Mouse (Mus musculus) testis, adult 2 months (tissue): Measurements from ENCODE around the gene Ints4. TPM values are rescaled to one million over a fixed set of nuclear protein-coding genes. Genes with fewer than 3 reads are reported as not detected.
"Not testable (repeated sequence)": the region's sequence is repeated elsewhere in the genome, so short reads cannot be mapped to it uniquely, and the experiment has no call there.

Source experiments
- H3K27ac ChIP-seq: fragments of 200-500 bp; 2 replicates; pipeline ENCODE4 v1.5.1; 2012; ENCODE audit warnings: low read depth, low read length; ENCODE audit not compliant: control insufficient read depth, insufficient read depth
- H3K27me3 ChIP-seq: fragments of 200-500 bp; 2 replicates; pipeline ENCODE4 v1.6.1; 2012; ENCODE audit warnings: mild to moderate bottlenecking, low read length, moderate library complexity; ENCODE audit not compliant: control insufficient read depth, insufficient read depth
- H3K36me3 ChIP-seq: fragments of 200-500 bp; 2 replicates; pipeline ENCODE4 v1.6.1; 2012; ENCODE audit warnings: mild to moderate bottlenecking, low read length; ENCODE audit not compliant: control insufficient read depth, insufficient read depth
- H3K4me1 ChIP-seq: fragments of 200-500 bp; 2 replicates; pipeline ENCODE4 v1.6.1; 2012; ENCODE audit warnings: low read length; ENCODE audit not compliant: control insufficient read depth, insufficient read depth
- H3K4me3 ChIP-seq: fragments of 200-500 bp; 2 replicates; pipeline ENCODE4 v1.5.1; 2012; ENCODE audit warnings: low read depth, mild to moderate bottlenecking, low read length, moderate library complexity, mixed read lengths; ENCODE audit not compliant: control insufficient read depth
- CTCF ChIP-seq: fragments of 200-500 bp; IDR thresholded peaks from 2 replicates; pipeline ENCODE4 v1.5.1; 2012; ENCODE audit warnings: low read depth, mild to moderate bottlenecking, inconsistent platforms, low read length, moderate library complexity; ENCODE audit not compliant: control insufficient read depth, insufficient read depth, insufficient replicate concordance
- POLR2A ChIP-seq: fragments of 200-500 bp; IDR thresholded peaks from 2 replicates; pipeline ENCODE4 v1.6.1; 2012; ENCODE audit warnings: low read depth, mild to moderate bottlenecking, inconsistent platforms, low read length, moderate library complexity; ENCODE audit not compliant: control insufficient read depth
- polyA plus RNA-seq: library from polyadenylated mRNA; depleted of rRNA; stranded (reverse); fragments of >200 nt; gene quantifications from 2 replicates; pipeline ENCODE4 v1.2.3, GENCODE M21; 2012; rRNA removed

Gene Ints4
- 69.6 and 78.9 TPM in 2 replicates for polyA plus RNA-seq

DNA sequence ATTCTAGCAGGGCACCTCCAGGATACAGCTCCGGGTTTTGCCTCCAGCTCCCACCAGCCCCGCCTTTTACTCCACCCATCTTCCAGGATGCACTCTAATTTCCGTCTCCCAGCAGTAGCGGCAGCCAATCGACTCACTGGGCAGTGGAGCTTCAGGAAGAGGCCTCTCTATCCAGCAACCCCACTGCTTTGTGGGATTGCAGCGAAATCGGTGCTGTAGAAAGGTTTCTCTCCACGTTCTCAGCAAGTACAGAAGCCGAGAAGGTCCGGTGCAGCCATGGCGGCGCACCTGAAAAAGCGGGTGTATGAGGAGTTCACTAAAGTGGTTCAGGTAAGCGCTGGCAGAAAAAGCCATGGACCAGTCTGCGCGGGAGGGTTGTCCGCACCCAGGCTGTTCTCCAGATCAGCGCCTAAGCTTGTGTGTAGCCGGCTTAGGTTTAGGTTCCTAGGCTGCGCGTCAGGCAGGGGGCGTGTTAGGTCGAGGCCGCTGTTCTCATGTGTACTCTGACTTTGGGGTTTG, at the start of gene Ints4:
Gene Ints4 (plus strand): TSS at position 136 of the 519 bp plus-strand sequence.
- peaks cover 3% of the 10 kb centered on the region for H3K4me1 ChIP-seq
- H3K27ac ChIP-seq: peak within 1 kb of the TSS; percentile 81
- H3K36me3 ChIP-seq: peaks cover 1% of the 10 kb centered on the region; the same call in 1 of the 2 replicates
- TF ChIP-seq CTCF: 0 out of 2 replicates have a peak, but pooled peaks have one; percentile 2
- TF ChIP-seq POLR2A: peak; percentile 71
- H3K27me3 ChIP-seq: no peaks in the 10 kb centered on the region
- peak within 1 kb of the TSS; percentile 96 for H3K4me3 ChIP-seq

DNA sequence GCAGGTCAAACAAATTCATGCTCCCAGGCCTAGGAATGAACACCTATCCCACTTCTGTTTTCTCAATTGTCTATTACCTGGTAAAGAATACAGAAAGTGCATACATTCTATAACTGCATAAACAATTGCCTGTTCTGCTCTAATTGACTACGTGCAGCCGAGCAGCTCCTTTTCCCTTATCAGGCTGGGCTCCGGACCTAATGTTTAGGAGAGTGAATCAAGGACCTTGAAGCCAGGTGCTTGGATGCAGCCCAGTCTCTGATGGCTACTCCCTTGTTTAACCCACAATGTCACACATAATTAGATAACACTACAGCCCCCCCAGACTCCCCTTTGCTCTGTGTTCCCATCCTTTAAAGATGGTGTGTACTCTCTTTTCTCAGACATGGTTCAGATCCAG, 47.2 kb upstream of the Ints4 start:
- peak overlapping the region; percentile 58 for H3K27ac ChIP-seq
- not testable (repeated sequence) for H3K36me3 ChIP-seq, H3K4me1 ChIP-seq, H3K27me3 ChIP-seq, H3K4me3 ChIP-seq

DNA sequence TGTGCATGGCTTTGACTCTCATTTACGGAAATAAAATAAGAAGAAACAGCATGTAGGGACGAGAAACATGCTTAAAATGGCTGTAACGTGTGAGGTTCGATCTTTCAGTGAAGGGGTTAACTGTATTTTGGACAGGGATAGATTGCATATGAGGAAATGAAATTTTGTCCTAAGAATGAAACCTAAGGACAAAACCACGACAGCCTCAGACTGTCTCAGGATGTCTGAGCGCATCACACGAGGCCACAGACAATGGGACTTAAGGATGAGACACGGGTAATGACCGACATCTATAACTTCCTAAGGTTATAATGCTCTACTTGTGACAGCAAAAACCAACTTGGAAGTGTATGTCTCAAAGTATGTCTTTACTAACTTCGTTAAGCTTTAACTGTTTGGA, 46.2 kb upstream of the Ints4 start:
- Histone ChIP-seq H3K4me1 (no peaks in the 10 kb centered on the region), H3K27ac (peak overlapping the region; percentile 58; the same call in 1 of the 2 replicates), H3K36me3 (no peaks in the 10 kb centered on the region), H3K27me3 (no peaks in the 10 kb centered on the region), H3K4me3 (no peak overlapping the region)
- TF ChIP-seq POLR2A: no peak
- TF ChIP-seq CTCF: no peak

DNA sequence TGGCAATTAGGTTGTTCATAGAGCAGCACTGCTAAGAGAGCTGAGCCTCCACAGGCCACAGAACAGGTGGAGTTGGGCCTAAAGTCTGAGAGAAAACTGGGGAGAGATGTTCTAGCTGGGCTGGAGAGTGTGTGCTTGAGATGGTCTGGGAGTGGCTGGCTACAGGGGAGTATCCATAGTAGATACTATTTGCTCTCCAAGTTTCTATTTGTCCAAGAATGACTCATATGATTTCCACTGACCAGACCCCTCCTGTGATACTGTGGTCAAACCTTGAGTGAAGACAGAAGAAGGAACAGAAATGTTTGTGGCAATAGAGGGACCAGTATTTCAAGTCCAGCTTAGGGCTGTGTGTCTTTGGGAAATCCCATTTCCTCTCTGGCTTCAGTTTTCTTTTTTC, 41.8 kb upstream of the Ints4 start:
- TF ChIP-seq CTCF (no peak), POLR2A (no peak)
- H3K36me3 ChIP-seq: no peaks in the 10 kb centered on the region
- H3K4me3 ChIP-seq: no peak overlapping the region
- H3K27ac ChIP-seq: no peak overlapping the region; the same call in 1 of the 2 replicates
- no peaks in the 10 kb centered on the region for H3K27me3 ChIP-seq
- no peaks in the 10 kb centered on the region for H3K4me1 ChIP-seq

DNA sequence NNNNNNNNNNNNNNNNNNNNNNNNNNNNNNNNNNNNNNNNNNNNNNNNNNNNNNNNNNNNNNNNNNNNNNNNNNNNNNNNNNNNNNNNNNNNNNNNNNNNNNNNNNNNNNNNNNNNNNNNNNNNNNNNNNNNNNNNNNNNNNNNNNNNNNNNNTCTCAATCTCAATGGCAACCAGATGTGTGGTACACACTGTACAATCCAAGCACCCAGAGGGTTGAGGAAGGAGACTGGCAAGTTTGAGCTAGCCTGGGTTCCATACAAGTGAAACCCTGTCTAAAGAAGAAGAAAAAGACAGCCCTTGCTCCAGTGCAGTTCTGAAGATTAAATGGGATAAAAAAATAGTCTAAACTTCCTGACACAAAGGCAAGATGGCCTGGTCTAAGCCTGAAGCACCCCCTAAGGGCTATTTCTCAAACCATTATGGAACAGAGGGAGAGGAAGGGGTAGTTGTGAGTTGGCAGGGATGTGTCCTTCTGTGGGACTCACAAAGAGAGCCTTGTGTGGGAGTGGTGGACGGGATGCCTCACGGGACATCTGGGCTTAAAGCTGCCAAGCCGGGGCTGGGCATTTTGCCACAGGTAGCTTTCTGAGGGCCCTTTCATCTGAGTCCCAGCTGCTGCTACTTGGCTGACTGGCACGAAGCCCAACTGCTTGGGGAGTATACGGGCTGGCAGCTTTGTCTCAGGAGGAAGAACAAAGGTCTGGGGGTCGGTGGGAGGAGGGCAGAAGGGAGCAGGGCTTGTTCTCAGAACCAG, 34.4 kb upstream of the Ints4 start:
- TF ChIP-seq CTCF: no peak
- TF ChIP-seq POLR2A: no peak
- Histone ChIP-seq H3K4me3 (no peak overlapping the region), H3K27me3 (no peaks in the 10 kb centered on the region), H3K4me1 (no peaks in the 10 kb centered on the region; the same call in 1 of the 2 replicates), H3K36me3 (no peaks in the 10 kb centered on the region), H3K27ac (peak overlapping the region; percentile 68; the same call in 1 of the 2 replicates)

DNA sequence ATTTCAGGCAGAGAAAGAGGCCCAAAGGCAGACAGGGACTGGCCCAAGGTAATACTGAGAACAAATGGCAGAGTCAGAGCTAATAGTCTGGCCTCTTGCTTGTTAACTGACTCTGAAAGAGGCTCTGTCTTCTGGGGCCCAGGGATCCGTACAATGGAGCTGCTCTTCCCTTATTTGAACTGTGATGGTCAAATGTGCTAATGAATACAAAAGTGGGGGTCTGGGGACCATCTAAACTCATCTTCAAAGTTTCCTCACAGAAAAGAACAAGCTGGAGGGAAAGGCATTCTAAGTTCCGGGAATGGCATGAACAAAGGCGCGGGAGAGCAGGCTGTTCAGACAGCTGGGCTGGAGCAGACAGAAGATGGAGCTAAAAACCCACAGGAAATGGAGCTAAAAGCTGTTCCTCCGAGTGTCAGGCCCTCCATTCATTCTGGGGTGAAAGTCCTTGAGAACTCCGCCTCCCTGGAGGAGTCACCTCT, 33.7 kb upstream of the Ints4 start:
- peak overlapping the region; percentile 68 for H3K27ac ChIP-seq
- no peak overlapping the region for H3K4me3 ChIP-seq
- no peaks in the 10 kb centered on the region; the same call in 1 of the 2 replicates for H3K4me1 ChIP-seq
- no peaks in the 10 kb centered on the region for H3K36me3 ChIP-seq
- H3K27me3 ChIP-seq: no peaks in the 10 kb centered on the region
- TF ChIP-seq POLR2A (no peak), CTCF (no peak)

DNA sequence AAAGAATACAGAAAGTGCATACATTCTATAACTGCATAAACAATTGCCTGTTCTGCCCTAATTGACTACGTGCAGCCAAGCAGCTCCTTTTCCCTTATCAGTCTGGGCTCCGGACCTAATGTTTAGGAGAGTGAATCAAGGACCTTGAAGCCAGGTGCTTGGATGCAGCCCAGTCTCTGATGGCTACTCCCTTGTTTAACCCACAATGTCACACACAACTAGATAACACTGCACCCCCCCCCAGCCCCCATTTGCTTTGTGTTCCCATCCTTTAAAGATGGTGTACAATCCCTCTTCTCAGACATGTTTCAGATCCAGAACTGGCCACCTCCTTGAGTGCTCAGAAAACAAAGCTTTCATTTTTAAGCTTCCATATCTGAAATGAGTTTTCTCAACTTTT, 29.7 kb upstream of the Ints4 start, which contains the start of gene Kctd14:
Gene Kctd14 (plus strand): TSS at position 301 of the 400 bp plus-strand sequence.
- H3K36me3 ChIP-seq, H3K27me3 ChIP-seq: not testable (repeated sequence)
- peak within 1 kb of the TSS; percentile 59 for H3K27ac ChIP-seq

More for the DNA sequence above, 29.7 kb upstream of the Ints4 start, which contains the start of gene Kctd14:
- H3K4me1 ChIP-seq, H3K4me3 ChIP-seq: not testable (repeated sequence)
